Mouse (Mus musculus) hindbrain, embryonic 12.5 days (tissue): ENCODE measurements around the gene Wdr92. TPM values are rescaled to one million over a fixed set of nuclear protein-coding genes. Genes with fewer than 3 reads are reported as not detected.
"Not testable (repeated sequence)": the region's sequence is repeated elsewhere in the genome, so short reads cannot be mapped to it uniquely, and the experiment has no call there.

ENCODE experiments used
- ATAC-seq: fragments of 200-750 bp; cut with Nextera tagmentation; 2 replicates; pipeline ENCODE4 v1.8.0; 2017; ENCODE audit warnings: moderate TSS enrichment; ENCODE audit not compliant: low FRiP score
- H3K27ac ChIP-seq: fragments of 300-500 bp; sonication (generic); 2 replicates; pipeline ENCODE4 v1.5.1; 2016; ENCODE audit warnings: mild to moderate bottlenecking
- H3K27me3 ChIP-seq: fragments of 300-500 bp; sonication (generic); 2 replicates; pipeline ENCODE4 v1.6.1; 2016; ENCODE audit warnings: mild to moderate bottlenecking
- H3K36me3 ChIP-seq: fragments of 300-500 bp; sonication (generic); 2 replicates; pipeline ENCODE4 v1.6.1; 2016; ENCODE audit warnings: mild to moderate bottlenecking
- H3K4me1 ChIP-seq: fragments of 300-500 bp; sonication (generic); 2 replicates; pipeline ENCODE4 v1.6.1; 2016
- H3K4me2 ChIP-seq: fragments of 300-500 bp; sonication (generic); replicated peaks from 2 replicates; pipeline ENCODE4 v1.6.1; 2016; ENCODE audit warnings: mild to moderate bottlenecking
- H3K4me3 ChIP-seq: fragments of 300-500 bp; sonication (generic); 2 replicates; pipeline ENCODE4 v1.5.1; 2016; ENCODE audit warnings: mild to moderate bottlenecking
- H3K9ac ChIP-seq: fragments of 300-500 bp; sonication (generic); 2 replicates; pipeline ENCODE4 v1.6.1; 2016; ENCODE audit warnings: mild to moderate bottlenecking, moderate library complexity
- H3K9me3 ChIP-seq: fragments of 300-500 bp; sonication (generic); replicated peaks from 2 replicates; pipeline ENCODE4 v1.6.1; 2016; ENCODE audit warnings: mild to moderate bottlenecking
- WGBS: fragments of 180-500 bp; shearing (Covaris S2); methylation state at CpG from one replicate; pipeline ENCODE4 v1.1.7; 2016; 5-methylcytosine and 5-hydroxymethylcytosine counted together
- polyA plus RNA-seq: library from polyadenylated mRNA; unstranded; fragments of >200 nt; fragmentation: Nextera tagmentation; extraction: Ambion mirVana; gene quantifications from 2 replicates; pipeline ENCODE4 v1.2.1, GENCODE M21; 2016

Wdr92 gene
- polyA plus RNA-seq, 1 experiment from 2014 or later, result 26.3 TPM

GRCm38 (mm10) chr11:17212903-17213509, 31.1 kb downstream of the Wdr92 start:
- Histone ChIP-seq H3K27ac (no peak overlapping the region), H3K36me3 (peaks cover 11% of the 10 kb centered on the region), H3K4me1 (peaks cover 22% of the 10 kb centered on the region), H3K4me3 (peak overlapping the region; percentile 89), H3K9me3 (no peaks in the 10 kb centered on the region), H3K4me2 (peak overlapping the region; percentile 61), H3K27me3 (no peaks in the 10 kb centered on the region), H3K9ac (no peak overlapping the region)
- ATAC-seq, result no peak
- 78% methylated on average over 5 of the region's 5 CpGs for WGBS

GRCm38 (mm10) chr11:17215475-17215874, 33.6 kb downstream of the Wdr92 start:
- Histone ChIP-seq H3K27ac (no peak overlapping the region), H3K9ac (no peak overlapping the region), H3K27me3 (no peaks in the 10 kb centered on the region), H3K4me1 (peaks cover 18% of the 10 kb centered on the region), H3K4me2 (no peak overlapping the region), H3K4me3 (no peak overlapping the region), H3K36me3 (no peaks in the 10 kb centered on the region), H3K9me3 (no peaks in the 10 kb centered on the region)
- 91% methylated on average over 3 of the region's 3 CpGs for WGBS
- ATAC-seq, result no peak

- no peak overlapping the region for H3K27ac ChIP-seq
- no peak overlapping the region for H3K4me2 ChIP-seq
- ATAC-seq, result no peak
- H3K9ac ChIP-seq, result no peak overlapping the region
- H3K36me3 ChIP-seq, result peaks cover 11% of the 10 kb centered on the region
- no peak overlapping the region for H3K4me3 ChIP-seq
- H3K4me1 ChIP-seq, result no peaks in the 10 kb centered on the region
- H3K27me3 ChIP-seq, result no peaks in the 10 kb centered on the region
- no peaks in the 10 kb centered on the region for H3K9me3 ChIP-seq
- 95% methylated on average over 8 of the region's 8 CpGs for WGBS
Measured at GRCm38 (mm10) chr11:17221126-17221525, 39.2 kb downstream of the Wdr92 start.

- H3K27ac ChIP-seq, result no peak overlapping the region
- no peak overlapping the region for H3K4me3 ChIP-seq
- WGBS, result 79% methylated on average over 5 of the region's 5 CpGs
- no peaks in the 10 kb centered on the region for H3K4me1 ChIP-seq
- no peaks in the 10 kb centered on the region for H3K27me3 ChIP-seq
- peaks cover 23% of the 10 kb centered on the region for H3K36me3 ChIP-seq
- H3K4me2 ChIP-seq, result no peak overlapping the region
- no peak for ATAC-seq
- H3K9ac ChIP-seq, result no peak overlapping the region; the same call in 1 of the 2 replicates
- no peaks in the 10 kb centered on the region for H3K9me3 ChIP-seq
Measured at GRCm38 (mm10) chr11:17232792-17233191, 50.9 kb downstream of the Wdr92 start.

DNA sequence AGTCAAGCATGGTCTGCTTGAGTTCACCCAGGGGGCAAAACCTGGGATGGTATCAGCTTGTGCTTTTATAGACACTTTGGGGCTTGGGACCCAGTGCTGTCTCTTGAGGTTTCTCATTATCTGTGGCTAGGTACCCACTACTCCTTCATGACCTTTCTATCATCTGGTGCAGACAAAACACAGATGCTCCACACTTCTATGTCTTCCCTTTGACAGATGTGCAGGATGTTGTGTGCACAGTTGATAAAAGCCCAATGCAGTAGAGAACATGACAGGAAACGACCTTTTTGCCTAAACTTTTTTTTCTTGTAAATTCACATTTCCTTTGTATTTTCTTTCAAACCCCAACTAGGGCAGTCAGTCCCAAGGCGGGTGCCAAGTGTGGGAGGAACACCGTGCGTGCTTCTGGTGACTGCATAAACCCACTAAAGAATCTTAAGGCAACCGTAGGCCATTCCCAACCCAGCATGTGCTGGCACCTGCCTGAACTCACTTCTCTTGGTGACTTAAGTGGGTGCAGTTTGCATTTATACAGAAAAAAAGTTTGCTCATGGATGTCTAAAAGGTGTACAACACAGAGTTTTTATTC, 54.6 kb downstream of the Wdr92 start:
- Histone ChIP-seq H3K4me2 (no peak overlapping the region), H3K4me1 (no peaks in the 10 kb centered on the region), H3K27ac (no peak overlapping the region), H3K27me3 (no peaks in the 10 kb centered on the region), H3K4me3 (no peak overlapping the region), H3K9me3 (no peaks in the 10 kb centered on the region), H3K36me3 (peaks cover 12% of the 10 kb centered on the region), H3K9ac (no peak overlapping the region)
- no peak for ATAC-seq
- WGBS, result 91% methylated on average over 5 of the region's 5 CpGs

- H3K9me3 ChIP-seq, H3K36me3 ChIP-seq, H3K4me2 ChIP-seq, H3K4me1 ChIP-seq, H3K4me3 ChIP-seq, H3K27ac ChIP-seq, H3K27me3 ChIP-seq, ATAC-seq, H3K9ac ChIP-seq: not testable (repeated sequence)
- 95% methylated on average over 5 of the region's 5 CpGs for WGBS
Measured at GRCm38 (mm10) chr11:17238598-17238997, 56.7 kb downstream of the Wdr92 start.

DNA sequence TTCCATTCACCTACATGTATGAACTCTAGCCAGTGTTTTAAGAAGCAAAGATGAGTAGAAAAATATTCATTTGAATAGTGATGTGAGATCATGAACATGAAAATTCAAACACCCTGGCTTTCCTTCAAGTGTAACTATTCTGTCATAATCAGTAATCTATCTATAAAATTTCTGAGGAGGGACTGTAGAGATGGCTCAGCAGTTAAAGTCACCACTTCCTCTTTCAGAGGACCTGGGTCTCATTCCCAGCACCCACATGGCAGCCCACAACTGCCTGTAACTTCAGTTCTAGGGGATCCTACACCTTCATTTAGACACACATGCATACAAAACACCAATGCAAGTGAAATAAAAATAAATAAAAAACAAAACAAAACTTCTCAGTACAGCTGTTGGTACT, 66.8 kb downstream of the Wdr92 start:
- no peak overlapping the region for H3K9ac ChIP-seq
- H3K9me3 ChIP-seq, result no peaks in the 10 kb centered on the region
- no peak overlapping the region for H3K4me2 ChIP-seq
- no peaks in the 10 kb centered on the region for H3K36me3 ChIP-seq
- no peaks in the 10 kb centered on the region for H3K27me3 ChIP-seq
- ATAC-seq, result no peak
- H3K4me3 ChIP-seq, result no peak overlapping the region
- H3K27ac ChIP-seq, result no peak overlapping the region
- no peaks in the 10 kb centered on the region for H3K4me1 ChIP-seq

DNA sequence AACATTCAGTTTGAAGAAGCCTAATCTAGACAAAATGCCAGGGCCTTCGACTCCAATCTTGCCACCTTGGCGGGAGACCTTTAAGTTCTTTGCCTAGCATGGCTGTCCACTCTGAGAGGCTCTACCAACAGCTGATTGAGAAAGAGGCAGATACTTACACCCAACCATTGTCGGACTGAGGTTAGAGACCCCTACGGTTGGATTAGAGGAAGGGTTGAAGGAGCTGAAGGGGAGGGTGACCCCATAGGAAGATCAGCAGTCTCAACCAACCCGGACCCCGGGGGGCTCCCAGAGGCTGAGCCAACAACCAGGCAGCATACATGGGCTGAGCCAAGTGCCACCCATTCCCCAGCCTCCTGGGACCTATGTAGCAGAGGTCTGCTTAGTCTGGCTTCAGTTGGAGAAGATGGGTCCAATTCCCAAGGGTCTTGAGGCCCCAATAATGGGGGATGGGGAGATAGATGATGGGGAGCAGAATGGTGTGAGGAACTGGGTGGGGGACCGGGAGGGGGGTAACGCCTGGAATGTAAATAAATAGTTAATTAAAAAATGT, 75.0 kb downstream of the Wdr92 start:
- Histone ChIP-seq H3K9me3 (no peaks in the 10 kb centered on the region), H3K4me3 (peak overlapping the region; percentile 79), H3K36me3 (no peaks in the 10 kb centered on the region), H3K27me3 (no peaks in the 10 kb centered on the region), H3K4me2 (peak overlapping the region; percentile 68), H3K9ac (peak overlapping the region; percentile 82), H3K27ac (no peak overlapping the region), H3K4me1 (peaks cover 15% of the 10 kb centered on the region)
- peak; percentile 75 for ATAC-seq
- WGBS, result 54% methylated on average over 8 of the region's 8 CpGs

DNA sequence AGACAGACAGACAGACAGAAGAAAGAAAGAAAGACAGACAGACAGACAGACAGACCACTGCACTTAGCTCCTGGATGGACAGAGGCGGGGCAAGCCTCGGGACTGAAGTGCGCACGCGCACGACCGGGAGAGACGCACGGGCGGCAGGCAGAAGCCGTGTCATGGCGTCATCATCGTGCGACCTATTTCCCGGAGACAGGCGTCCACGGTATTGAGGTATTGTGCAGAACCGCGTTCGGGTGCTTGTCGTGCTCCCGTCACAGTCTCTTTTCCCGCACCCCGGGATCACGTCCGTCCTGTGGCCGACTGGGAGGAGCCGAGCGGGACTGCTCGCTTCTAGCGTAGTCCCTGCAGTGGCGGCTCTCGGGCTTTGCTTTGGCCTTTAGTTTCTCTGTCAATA, 75.5 kb downstream of the Wdr92 start, which contains the start of gene C1d:
Gene C1d (plus strand): TSS at position 137 of the 400 bp plus-strand sequence.
- Histone ChIP-seq H3K27me3 (no peaks in the 10 kb centered on the region), H3K9ac (peak within 1 kb of the TSS; percentile 82), H3K9me3 (no peaks in the 10 kb centered on the region), H3K4me3 (peak within 1 kb of the TSS; percentile 79), H3K4me1 (peaks cover 15% of the 10 kb centered on the region), H3K27ac (peak within 1 kb of the TSS; percentile 91), H3K4me2 (peak within 1 kb of the TSS; percentile 68), H3K36me3 (no peaks in the 10 kb centered on the region)
- ATAC-seq, result peak; percentile 92
- under 1% methylated on average over 33 of the region's 33 CpGs for WGBS

DNA sequence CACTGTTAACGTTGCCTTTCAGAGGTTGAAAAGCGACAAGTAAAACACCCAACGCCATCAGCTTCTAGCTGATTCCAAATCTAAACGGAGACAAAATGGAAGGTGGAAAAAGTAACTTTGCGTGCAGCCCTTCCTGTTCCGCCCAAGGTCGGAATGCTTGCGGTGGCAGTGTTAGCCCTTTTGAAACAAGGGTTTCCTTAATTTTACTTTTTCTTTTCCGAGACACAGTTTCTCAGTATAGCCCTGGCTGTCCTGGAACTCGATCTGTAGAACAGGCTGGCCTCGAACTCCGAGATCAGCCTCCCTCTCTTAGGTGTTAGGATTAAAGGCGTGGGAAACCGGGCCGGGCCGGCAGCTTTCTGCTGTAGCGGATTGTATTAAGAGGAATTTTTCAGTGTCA, 76.0 kb downstream of the Wdr92 start:
- peak overlapping the region; percentile 79 for H3K4me3 ChIP-seq
- under 1% methylated on average over 17 of the region's 17 CpGs for WGBS

DNA sequence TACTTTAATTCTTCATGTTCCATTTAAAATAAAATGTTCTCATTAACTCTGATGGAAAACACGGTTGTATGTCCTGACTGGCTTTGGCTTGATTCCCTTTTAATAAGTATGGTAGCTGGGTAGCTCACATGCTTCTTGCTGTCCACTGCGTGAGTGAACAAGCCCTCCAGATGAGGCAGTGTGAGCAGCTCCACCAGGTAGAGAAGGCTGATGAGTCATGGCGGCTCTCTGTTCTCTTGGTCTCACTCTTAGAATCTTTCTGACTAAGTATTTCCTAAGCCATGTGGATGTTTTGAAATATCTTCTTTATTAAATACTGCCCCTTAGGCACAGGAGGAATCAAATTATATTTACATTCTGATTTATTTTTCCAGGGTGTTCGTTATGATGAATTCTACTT, 85.3 kb downstream of the Wdr92 start:
- Histone ChIP-seq H3K9ac (no peak overlapping the region), H3K4me1 (no peaks in the 10 kb centered on the region), H3K27ac (no peak overlapping the region), H3K27me3 (no peaks in the 10 kb centered on the region), H3K36me3 (peaks cover 10% of the 10 kb centered on the region; the same call in 1 of the 2 replicates), H3K9me3 (no peaks in the 10 kb centered on the region), H3K4me2 (no peak overlapping the region), H3K4me3 (no peak overlapping the region)
- no peak for ATAC-seq
- 89% methylated on average over 4 of the region's 4 CpGs for WGBS

More for the DNA sequence above, 76.0 kb downstream of the Wdr92 start:
- peak overlapping the region; percentile 82 for H3K9ac ChIP-seq
- no peaks in the 10 kb centered on the region for H3K9me3 ChIP-seq
- no peaks in the 10 kb centered on the region for H3K36me3 ChIP-seq
- H3K27me3 ChIP-seq, result no peaks in the 10 kb centered on the region
- peak; percentile 29 for ATAC-seq
- H3K4me2 ChIP-seq, result peak overlapping the region; percentile 68
- H3K4me1 ChIP-seq, result peaks cover 15% of the 10 kb centered on the region
- H3K27ac ChIP-seq, result peak overlapping the region; percentile 91

GRCm38 (mm10) chr11:17268801-17269200, 86.9 kb downstream of the Wdr92 start:
- no peaks in the 10 kb centered on the region for H3K4me1 ChIP-seq
- no peaks in the 10 kb centered on the region for H3K9me3 ChIP-seq
- H3K36me3 ChIP-seq, result peaks cover 10% of the 10 kb centered on the region; the same call in 1 of the 2 replicates
- H3K27me3 ChIP-seq, result no peaks in the 10 kb centered on the region
- no peak overlapping the region for H3K4me2 ChIP-seq
- H3K27ac ChIP-seq, result no peak overlapping the region
- no peak for ATAC-seq
- H3K4me3 ChIP-seq, result no peak overlapping the region
- WGBS, result 79% methylated on average over 1 of the region's 1 CpGs
- no peak overlapping the region for H3K9ac ChIP-seq

DNA sequence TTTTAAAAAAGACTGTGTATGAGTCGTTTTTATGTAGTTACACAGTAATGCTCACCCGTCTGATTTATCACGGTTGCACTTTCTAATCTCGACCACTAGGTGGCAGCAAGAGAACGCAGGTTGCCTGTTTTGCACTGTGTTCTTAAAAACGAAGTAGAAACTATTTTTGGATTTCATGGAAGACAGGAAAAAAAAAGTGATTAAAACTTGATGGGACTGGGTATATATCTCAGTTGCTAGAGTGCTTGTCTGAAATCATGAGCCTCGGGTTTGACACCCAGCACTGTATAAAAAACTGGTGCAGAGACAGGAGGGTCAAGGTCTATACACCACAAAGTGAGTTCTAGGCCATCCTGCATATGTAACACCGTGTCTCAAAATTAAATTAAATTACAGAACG, 98.1 kb downstream of the Wdr92 start:
- Histone ChIP-seq H3K4me3 (no peak overlapping the region), H3K9ac (no peak overlapping the region), H3K27me3 (no peaks in the 10 kb centered on the region), H3K9me3 (no peaks in the 10 kb centered on the region), H3K27ac (no peak overlapping the region), H3K4me2 (no peak overlapping the region), H3K4me1 (no peaks in the 10 kb centered on the region), H3K36me3 (no peaks in the 10 kb centered on the region)
- WGBS, result 17% methylated on average over 9 of the region's 9 CpGs
- ATAC-seq, result peak; percentile 67; the same call in 1 of the 2 replicates
